Mouse (Mus musculus) adrenal gland (tissue): Measurements from ENCODE around the gene Pla2g2e.

Experiments
- intact Hi-C: fragments of 180-260 bp; cut with DNase I; formaldehyde crosslinking; loops from one replicate; pipeline ENCODE4 v1.15.1; 2025

Gene Pla2g2e

GRCm38 (mm10) chr4:138880811-138881584 is 3.3 kb downstream of the Pla2g2e start:
- intact Hi-C loops = no loop called here

DNA sequence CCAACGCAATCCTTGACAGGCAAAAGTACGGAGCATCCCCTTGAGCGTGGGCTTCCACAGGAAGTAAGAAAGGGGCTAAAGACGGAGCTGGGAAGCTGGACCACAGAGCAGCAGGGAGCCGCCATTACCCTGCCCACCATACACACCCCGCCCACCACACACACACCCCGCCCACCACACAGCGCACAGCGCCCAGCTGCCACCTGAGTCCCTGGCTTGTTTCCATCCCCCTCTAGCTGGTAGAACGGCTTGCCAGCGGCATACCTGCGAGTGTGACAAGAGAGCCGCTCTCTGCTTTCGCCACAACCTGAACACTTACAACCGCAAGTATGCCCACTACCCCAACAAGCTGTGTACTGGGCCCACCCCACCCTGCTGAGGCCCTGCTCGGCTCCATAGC is 4.4 kb downstream of the Pla2g2e start:
- intact Hi-C loops = no loop called here

DNA sequence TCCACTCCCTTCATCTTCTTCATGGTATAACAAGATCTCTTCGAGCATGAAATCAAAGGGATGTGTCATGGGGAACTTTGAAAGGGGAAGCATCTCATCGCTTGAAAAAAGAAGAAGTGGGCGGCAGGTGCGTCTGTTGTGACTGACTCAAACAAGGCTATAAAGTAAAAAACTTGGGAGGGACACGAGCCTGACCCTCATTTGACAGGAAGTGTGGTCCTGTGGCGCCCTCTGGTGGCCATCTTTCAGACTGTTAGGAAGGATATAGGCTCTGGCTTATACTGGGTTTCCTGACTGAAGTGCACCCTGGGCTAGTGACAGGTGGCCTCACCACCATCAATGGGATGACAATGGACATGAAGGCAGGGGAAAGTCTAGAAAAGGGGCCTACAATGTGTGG is 6.5 kb downstream of the Pla2g2e start:
- intact Hi-C loops = loop anchor here (2.0 kb wide), 1 partner anchor 17 kb away; no protein-coding TSS in a partner anchor

DNA sequence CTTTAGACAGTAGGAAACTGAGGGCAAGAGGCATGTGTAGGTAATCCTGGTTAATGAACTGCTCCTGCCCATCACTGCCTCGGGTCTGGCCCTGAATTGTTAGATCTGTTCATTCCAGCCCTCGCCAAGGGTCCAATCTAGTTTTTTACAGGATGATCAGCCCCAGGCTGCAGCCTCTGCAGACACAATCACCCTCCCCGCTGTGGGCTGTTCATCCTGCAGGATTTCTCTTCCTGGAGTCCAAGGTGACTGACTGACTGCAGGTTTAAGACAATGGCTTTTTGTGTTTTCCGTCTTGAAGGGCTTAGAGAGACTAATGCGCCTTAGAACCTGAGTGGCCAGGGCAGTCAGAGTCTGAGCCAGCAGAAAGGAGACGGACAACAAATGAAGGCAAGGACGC is 11.4 kb downstream of the Pla2g2e start:
- intact Hi-C loops = no loop called here

- intact Hi-C loops = loop anchor here (5.0 kb wide), 1 partner anchor 32 kb away; no protein-coding TSS in a partner anchor
Measured at GRCm38 (mm10) chr4:138889635-138890034, 11.9 kb downstream of the Pla2g2e start.

DNA sequence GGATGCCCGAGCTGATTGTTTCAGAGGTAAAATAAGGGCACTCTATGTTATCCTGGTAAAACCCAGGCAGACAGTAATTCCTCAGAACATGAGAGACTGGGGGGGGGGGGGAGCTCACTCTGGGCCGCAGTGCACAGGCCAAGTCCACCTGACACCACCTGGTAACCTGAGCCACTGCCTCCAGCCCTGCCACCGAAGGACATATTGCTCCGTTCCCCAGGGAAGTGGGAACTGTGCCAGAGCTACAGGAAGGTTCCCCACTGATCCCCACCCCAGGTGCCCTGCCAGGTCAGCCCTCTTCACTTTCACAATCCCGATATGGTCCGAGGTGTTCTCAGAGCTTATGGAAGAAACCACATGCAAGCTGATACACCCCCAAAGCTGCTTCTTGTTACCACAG is 14.9 kb downstream of the Pla2g2e start:
- intact Hi-C loops = loop anchor here (5.0 kb wide), 1 partner anchor 35 kb away; no protein-coding TSS in a partner anchor

DNA sequence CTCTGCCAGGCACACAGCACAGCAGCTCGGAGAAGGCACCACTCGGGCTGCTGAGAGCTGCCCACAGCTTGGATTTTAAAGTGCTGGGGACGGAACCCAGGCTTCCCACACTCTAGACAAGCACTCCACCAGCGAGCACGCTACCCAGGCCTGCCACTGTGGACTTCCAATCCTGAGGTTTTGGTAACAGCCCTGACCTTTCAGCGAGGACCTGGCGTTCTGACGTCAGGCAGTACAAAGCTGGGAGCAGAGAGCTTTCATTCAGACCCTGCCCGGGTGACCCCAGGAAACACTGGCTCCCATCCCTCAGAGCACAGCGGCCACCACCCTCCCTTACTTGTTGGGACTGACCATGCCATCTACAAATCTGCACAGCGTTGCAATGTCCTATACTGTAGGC is 16.0 kb downstream of the Pla2g2e start:
- intact Hi-C loops = loop anchor here (5.0 kb wide), 1 partner anchor 36 kb away; no protein-coding TSS in a partner anchor

DNA sequence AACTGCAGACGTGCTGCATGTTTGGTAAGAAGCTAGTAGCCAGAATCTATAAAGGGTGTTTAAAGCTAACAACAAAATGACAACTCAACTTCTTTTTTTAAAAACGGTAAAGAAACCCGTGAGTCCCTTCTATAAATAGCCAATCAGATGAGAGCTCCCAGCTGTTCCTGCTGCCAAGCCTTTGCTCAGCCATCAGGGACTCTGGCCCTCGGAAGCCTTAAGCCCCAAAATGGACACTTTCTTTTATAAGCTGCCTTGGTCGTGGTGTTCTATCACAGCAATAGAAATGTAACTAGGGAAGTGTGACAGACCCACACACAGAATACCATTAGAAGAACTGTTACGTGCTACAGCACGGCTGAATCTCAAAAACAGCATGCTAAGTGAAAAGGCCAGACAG is 21.6 kb downstream of the Pla2g2e start:
- intact Hi-C loops = no loop called here

DNA sequence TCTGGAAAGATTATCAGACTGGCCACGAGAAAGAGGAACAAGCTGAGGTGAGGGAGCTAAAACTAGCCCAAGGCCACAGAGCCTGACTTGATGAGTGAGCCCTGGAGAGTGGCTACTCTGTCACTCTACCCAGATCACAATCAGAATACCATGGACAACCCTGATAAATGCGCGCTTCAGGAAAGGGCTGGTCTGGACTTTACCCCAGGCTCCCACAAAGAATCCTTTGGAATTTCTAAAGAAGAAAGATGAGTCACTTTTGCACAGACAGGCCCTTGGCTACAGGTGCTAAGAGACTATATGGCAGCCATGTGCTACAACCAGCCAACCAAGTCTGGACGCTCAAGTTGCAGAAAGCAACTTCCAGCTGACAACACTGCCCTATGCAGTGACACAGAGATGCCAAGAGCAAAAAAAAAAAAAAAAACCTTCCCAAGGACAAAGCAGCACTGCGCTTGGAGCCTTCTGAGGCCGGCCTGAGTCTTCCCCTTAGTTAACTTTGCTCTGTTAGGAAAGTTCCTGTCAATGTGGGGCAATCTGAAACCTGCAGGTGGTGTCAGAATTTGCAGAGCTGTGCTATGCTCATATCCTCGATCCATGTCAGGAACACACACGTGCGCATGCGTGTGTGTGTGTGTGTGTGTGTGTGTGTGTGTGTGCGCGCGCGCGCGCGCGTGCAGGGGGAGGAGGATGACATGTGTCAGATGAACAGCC is 28.0 kb downstream of the Pla2g2e start:
- intact Hi-C loops = no loop called here

DNA sequence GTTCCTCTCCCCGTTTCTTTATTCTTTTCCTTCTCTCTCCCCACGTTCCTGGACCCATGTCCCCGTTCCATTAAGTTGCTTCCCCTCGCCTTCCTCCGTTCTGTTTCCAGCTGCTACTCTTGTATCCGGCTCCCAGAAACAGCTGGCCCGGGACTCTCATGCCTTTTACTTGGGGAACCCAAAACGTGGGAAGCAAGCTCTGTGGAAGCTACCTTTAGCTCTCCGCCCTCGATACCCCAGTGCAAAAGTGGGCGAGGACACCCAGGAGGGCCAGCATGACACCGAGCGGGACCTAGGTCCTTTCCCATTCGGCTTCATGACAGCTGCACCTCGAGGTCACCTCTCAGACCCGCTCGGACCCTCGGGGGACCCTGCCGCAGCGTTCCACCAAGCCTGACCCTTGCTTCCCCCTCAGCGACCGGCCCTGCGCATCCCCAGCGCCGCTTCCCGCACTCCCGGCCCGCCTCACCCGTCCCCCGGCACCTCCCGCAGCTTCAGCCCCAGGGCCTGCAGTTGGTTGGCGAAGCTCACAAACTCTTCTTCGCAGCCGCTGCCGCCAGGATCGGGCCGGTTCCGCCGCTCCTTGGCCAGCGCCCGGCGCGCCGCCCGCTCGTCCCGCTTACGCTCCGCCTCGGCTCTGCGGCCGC is 35.5 kb downstream of the Pla2g2e start:
- intact Hi-C loops = no loop called here

DNA sequence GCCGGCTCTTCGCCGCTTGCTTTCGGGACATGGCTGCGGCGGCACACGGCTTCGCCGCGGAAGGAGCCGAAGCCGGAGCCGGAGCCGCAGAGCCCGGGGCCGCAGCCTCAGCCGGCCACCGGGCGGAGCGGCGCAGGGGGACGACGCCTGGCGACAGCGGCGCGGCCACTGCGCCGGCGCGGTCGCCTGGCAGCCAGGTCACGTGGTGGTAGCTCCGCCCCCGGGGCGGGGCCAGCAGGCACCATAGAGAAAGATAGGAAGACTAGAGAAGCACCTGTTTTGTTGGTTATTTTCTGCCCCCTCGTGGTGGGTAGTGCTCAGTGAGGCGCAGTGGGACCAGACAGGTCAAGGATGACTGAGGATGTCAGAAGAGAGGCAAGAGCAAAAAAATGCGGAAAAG is 36.1 kb downstream of the Pla2g2e start, which contains the start of gene Otud3:
Gene Otud3, minus strand, starts transcription at position 149 of the 400 bp plus-strand sequence.
- intact Hi-C loops = no loop called here

DNA sequence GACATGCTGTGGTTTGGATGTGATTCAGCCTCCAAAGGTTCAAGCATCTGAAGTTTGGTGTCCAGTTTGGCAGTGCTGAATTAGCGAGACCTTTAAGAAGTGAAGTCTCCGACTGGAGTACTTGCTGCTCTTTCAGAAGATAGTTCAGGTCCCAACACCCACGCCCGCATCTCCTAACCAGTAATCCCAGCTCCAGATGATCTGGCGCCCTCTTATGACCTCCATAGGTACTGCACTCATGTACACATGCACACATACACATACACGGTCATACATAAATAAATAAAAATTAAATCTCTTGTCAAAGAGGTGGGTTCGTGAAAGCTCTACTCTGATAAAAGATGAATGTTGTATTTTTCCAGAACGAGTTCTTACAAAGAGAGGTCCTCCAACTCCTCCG is 39.5 kb downstream of the Pla2g2e start:
- intact Hi-C loops = no loop called here

GRCm38 (mm10) chr4:138921254-138922130 is 43.8 kb downstream of the Pla2g2e start:
- intact Hi-C loops = loop anchor here (2.0 to 5.0 kb wide), 2 partner anchors 81 to 157 kb away; no protein-coding TSS in a partner anchor

- intact Hi-C loops = loop anchor here (2.0 to 5.0 kb wide), 2 partner anchors 80 to 157 kb away; no protein-coding TSS in a partner anchor
Measured at GRCm38 (mm10) chr4:138922131-138922459, 44.4 kb downstream of the Pla2g2e start.

- intact Hi-C loops = no loop called here
Measured at GRCm38 (mm10) chr4:138925561-138925960, 47.8 kb downstream of the Pla2g2e start.
